Mouse (Mus musculus) C2C12 (cell line): ENCODE measurements at regions not wholly inside any gene's neighbourhood (a gene's known extent, or its start where the extent isn't known, plus 50 kb on each side); places are given as distances from the start of the nearest gene placed in this dataset.

Experiments used
- H3K27me3 ChIP-seq: one replicate; pipeline ENCODE4 v1.6.1; 2011; ENCODE audit not compliant: control insufficient read depth, insufficient read depth, insufficient read length
- H3K36me3 ChIP-seq: one replicate; pipeline ENCODE4 v1.6.1; 2011; ENCODE audit not compliant: control insufficient read depth, insufficient read depth
- H3K4me3 ChIP-seq: one replicate; pipeline ENCODE4 v1.5.1; 2011; ENCODE audit warnings: mild to moderate bottlenecking, control low read depth; ENCODE audit not compliant: poor library complexity, insufficient read depth, severe bottlenecking
- H3K79me2 ChIP-seq: one replicate; pipeline ENCODE4 v1.6.1; 2011; ENCODE audit not compliant: control insufficient read depth, insufficient read depth
- H3K79me3 ChIP-seq: one replicate; pipeline ENCODE4 v1.6.1; 2011; ENCODE audit warnings: low read depth, control low read depth
- H3ac ChIP-seq: one replicate; pipeline ENCODE3; 2011; ENCODE audit warnings: low read depth; ENCODE audit not compliant: control insufficient read depth, insufficient read length
- CEBPB ChIP-seq: IDR thresholded peaks from one replicate; pipeline ENCODE4 v1.6.1; 2011; ENCODE audit warnings: low read depth, mild to moderate bottlenecking, control low read depth, moderate library complexity
- CTCF ChIP-seq: IDR thresholded peaks from one replicate; pipeline ENCODE4 v1.5.1; 2011; ENCODE audit not compliant: control insufficient read depth, insufficient read depth, insufficient read length
- FOSL1 ChIP-seq: IDR thresholded peaks from one replicate; pipeline ENCODE4 v1.8.0; 2011; ENCODE audit warnings: mild to moderate bottlenecking, low read length; ENCODE audit not compliant: poor library complexity, insufficient read depth, severe bottlenecking
- MAX ChIP-seq: IDR thresholded peaks from one replicate; pipeline ENCODE4 v1.6.1; 2011; ENCODE audit warnings: mild to moderate bottlenecking, control low read depth
- MYOD1 ChIP-seq: IDR thresholded peaks from one replicate; pipeline ENCODE4 v1.6.1; 2011; ENCODE audit warnings: low read depth; ENCODE audit not compliant: control insufficient read depth, insufficient read length
- MYOG ChIP-seq: IDR thresholded peaks from one replicate; pipeline ENCODE4 v1.6.1; 2011; ENCODE audit not compliant: control insufficient read depth, insufficient read length; ENCODE audit errors: extremely low read depth
- USF1 ChIP-seq: IDR thresholded peaks from one replicate; pipeline ENCODE4 v1.6.1; 2011; ENCODE audit warnings: low read depth, mild to moderate bottlenecking, control low read depth, moderate library complexity

DNA sequence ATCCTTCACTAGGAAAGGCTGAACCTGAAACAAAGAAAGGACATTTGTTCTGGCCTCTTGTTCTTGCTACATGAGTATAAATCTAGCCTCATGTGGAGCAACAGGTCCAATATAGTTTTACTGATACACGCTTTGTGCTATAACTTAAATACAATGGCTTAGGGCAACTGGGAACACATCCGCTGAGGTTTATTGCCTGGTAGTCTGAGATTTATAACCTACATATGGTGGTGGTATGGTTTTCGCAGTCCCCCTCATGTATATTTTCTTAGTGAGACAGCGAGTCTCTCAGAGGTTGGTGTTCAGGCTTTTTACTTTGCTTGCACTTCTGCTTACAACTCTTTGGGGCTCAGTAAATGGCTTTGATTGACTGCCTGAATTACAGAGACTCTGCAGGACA, 613.6 kb upstream of the Pkn2 start:
- TF ChIP-seq CTCF: no peak
- no peak for TF ChIP-seq MAX
- TF ChIP-seq FOSL1: no peak
- no peak for TF ChIP-seq CEBPB
- TF ChIP-seq MYOD1: no peak
- no peak for TF ChIP-seq MYOG
- TF ChIP-seq USF1: no peak
- Histone ChIP-seq H3K36me3 (no peaks in the 10 kb centered on the region), H3K79me3 (no peaks in the 10 kb centered on the region), H3K27me3 (no peaks in the 10 kb centered on the region), H3K79me2 (no peaks in the 10 kb centered on the region), H3ac (no peak overlapping the region), H3K4me3 (no peak overlapping the region)

DNA sequence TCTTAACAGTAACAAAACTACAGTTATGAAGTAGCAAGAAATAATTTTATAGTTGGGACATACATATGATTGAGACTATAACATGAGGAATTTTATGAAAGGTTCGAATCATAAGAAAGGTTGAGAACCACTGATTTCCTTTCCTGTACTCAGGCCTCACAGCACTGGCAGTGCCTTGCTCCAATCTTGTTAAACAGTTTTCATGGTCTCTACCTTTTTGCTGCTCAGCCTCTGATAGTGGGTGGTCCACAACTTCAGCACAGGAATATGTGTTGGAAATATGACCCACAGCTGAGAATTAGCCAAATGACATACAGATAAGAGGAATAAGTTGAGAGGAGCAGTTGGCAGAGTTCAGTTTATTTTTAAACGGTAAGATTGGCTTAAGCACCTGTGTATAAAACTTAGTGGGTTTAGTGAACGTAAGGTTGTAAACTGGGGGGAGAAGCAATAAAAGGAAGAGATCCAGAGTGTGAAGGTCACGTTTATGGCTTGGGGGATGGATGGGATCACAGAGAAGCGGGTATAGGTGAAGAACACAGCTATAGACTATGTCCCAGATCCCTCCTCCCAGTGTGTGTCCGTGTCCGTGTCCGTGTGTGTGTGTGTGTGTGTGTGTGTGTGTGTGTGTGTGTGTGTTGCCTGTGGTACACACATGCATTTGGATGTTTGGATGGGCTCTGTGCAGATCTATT, 596.3 kb upstream of the Pkn2 start:
- Histone ChIP-seq H3ac (no peak overlapping the region), H3K36me3 (no peaks in the 10 kb centered on the region), H3K27me3 (no peaks in the 10 kb centered on the region), H3K79me3 (no peaks in the 10 kb centered on the region), H3K4me3 (no peak overlapping the region), H3K79me2 (no peaks in the 10 kb centered on the region)
- no peak for TF ChIP-seq MYOG
- TF ChIP-seq MAX: no peak
- no peak for TF ChIP-seq USF1
- no peak for TF ChIP-seq CEBPB
- no peak for TF ChIP-seq MYOD1
- TF ChIP-seq FOSL1: no peak
- no peak for TF ChIP-seq CTCF

DNA sequence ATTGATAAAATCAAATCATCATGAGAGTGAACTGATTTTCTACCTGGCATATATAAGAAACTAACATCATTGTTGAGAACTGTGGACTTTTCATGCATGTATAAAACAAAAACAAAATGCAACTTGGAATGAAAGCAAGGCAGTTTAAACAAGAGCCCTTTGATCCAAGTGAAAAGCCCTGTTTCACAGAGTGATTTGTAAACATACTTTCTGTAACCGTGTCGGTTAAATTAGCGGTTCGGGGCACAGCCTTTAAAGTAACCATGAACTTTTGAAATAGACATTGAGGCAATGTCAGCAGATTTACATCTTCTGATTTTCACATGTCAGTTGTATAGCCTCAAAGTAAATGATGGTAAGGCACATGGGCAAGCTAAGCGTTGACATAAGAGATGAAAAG, 593.7 kb upstream of the Pkn2 start:
- H3K4me3 ChIP-seq: no peak overlapping the region
- no peak for TF ChIP-seq MYOD1
- no peak for TF ChIP-seq MAX
- TF ChIP-seq CTCF: no peak
- TF ChIP-seq CEBPB: no peak
- TF ChIP-seq USF1: no peak
- TF ChIP-seq FOSL1: no peak
- TF ChIP-seq MYOG: no peak
- no peaks in the 10 kb centered on the region for H3K79me3 ChIP-seq
- H3K36me3 ChIP-seq: no peaks in the 10 kb centered on the region
- H3K27me3 ChIP-seq: no peaks in the 10 kb centered on the region
- H3ac ChIP-seq: no peak overlapping the region
- H3K79me2 ChIP-seq: no peaks in the 10 kb centered on the region

DNA sequence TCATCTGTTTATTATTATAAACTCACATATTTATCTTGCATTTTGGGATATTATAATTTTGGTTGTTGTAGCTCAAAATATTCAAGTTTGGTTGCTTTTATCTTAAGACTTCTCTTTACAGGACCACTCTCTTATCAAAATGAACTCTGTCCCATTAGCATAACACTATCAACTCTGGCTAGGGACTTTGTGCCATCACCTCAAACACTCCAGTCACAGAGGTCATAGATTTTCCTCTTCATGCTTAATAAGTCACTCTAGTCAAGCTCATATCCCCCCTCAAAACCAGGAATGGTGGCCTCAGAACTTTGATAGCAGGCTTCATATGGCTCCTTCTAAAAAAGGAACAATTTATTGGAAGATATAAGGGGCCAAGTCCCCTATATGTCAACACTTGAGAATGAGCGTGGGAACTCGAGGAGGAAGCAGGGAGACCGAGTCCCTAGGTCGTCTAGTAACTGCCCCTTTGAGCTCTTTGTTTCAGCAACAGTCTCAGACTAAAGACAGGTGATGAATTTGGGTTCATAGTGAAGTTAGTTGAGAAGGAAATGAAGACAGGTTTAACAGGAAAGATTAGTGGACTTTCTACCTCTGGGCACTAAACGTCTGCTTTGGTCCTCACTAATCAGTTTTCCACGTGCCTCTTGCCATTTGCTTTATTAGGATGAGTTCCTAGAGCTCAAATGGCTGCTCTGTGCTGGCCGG, 565.4 kb upstream of the Pkn2 start:
- Histone ChIP-seq H3K4me3 (no peak overlapping the region), H3K79me2 (no peaks in the 10 kb centered on the region), H3K36me3 (no peaks in the 10 kb centered on the region), H3ac (no peak overlapping the region), H3K79me3 (no peaks in the 10 kb centered on the region), H3K27me3 (no peaks in the 10 kb centered on the region)
- no peak for TF ChIP-seq MYOG

DNA sequence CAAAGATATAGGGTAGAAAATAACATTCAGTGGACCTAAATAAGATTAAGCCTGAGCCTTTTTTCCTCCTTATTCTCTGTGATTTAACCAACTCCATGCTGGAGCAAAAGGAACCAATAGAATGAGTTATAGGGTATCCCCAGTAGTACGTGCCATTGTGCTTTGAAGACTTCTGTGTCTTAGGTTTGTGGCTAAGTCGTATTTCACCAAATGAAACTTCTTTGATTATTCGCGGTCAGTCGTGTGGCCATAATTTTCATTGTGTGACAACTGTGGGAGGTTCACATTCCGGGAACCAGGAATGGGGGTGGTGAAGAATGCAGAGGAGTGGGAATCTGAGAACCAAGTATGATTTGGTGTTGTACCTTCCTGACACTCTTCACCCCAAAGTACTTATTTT, 535.6 kb upstream of the Pkn2 start:
- Histone ChIP-seq H3K36me3 (no peaks in the 10 kb centered on the region), H3K27me3 (no peaks in the 10 kb centered on the region), H3K79me2 (no peaks in the 10 kb centered on the region), H3ac (no peak overlapping the region), H3K4me3 (no peak overlapping the region), H3K79me3 (no peaks in the 10 kb centered on the region)
- TF ChIP-seq CEBPB: no peak
- TF ChIP-seq CTCF: no peak
- TF ChIP-seq USF1: no peak
- no peak for TF ChIP-seq MYOD1
- no peak for TF ChIP-seq MAX
- TF ChIP-seq FOSL1: no peak
- TF ChIP-seq MYOG: no peak

DNA sequence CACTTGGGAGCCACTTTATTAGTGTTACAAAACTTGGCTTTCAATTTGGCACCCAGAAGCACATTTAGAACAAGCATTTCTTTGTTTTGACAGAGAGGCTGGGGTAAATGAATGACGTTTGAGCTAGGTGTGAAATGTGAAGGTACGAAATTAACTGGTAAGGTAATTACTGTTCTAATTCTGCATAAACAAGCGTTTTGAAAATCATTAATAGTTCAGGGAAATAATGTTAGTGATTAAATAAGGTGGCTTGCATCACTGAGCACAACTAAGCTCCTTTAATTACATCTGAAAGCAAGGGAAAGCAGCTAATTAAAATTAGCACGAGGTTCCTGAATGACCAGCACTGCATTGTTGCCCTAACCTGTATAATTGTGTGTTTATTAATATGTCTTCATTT, 529.9 kb upstream of the Pkn2 start:
- Histone ChIP-seq H3K79me2 (no peaks in the 10 kb centered on the region), H3K36me3 (no peaks in the 10 kb centered on the region), H3K79me3 (no peaks in the 10 kb centered on the region), H3K27me3 (no peaks in the 10 kb centered on the region), H3K4me3 (no peak overlapping the region), H3ac (no peak overlapping the region)
- TF ChIP-seq MYOD1 (no peak), CEBPB (no peak), MYOG (no peak), CTCF (no peak), FOSL1 (no peak), MAX (no peak), USF1 (no peak)
